Mouse (Mus musculus) liver, adult 2 months (tissue): ENCODE results near the gene Ube2k. TPM values are rescaled to one million over a fixed set of nuclear protein-coding genes. Genes with fewer than 3 reads are reported as not detected.

Experiments used
- DNase-seq: peaks from one replicate; pipeline ENCODE4 v3.0.0-alpha.2; 2011; ENCODE audit warnings: low read depth, low spot score; ENCODE audit errors: extremely low read depth
- H3K27ac ChIP-seq: fragments of 200-500 bp; replicated peaks from 2 replicates; pipeline ENCODE4 v1.5.1; 2012; ENCODE audit warnings: low read depth, mild to moderate bottlenecking, control low read depth, inconsistent platforms, low read length; ENCODE audit not compliant: insufficient read depth
- H3K27me3 ChIP-seq: fragments of 200-500 bp; 2 replicates; pipeline ENCODE4 v1.6.1; 2012; ENCODE audit warnings: mild to moderate bottlenecking, moderate library complexity, low read length, inconsistent platforms; ENCODE audit not compliant: control insufficient read depth, insufficient read depth
- H3K36me3 ChIP-seq: fragments of 200-500 bp; 2 replicates; pipeline ENCODE4 v1.6.1; 2012; ENCODE audit warnings: low read length, inconsistent platforms; ENCODE audit not compliant: control insufficient read depth, insufficient read depth
- H3K4me1 ChIP-seq: fragments of 200-500 bp; 2 replicates; pipeline ENCODE4 v1.6.1; 2011; ENCODE audit warnings: low read length; ENCODE audit not compliant: control insufficient read depth, insufficient read depth
- H3K4me3 ChIP-seq: fragments of 200-500 bp; 2 replicates; pipeline ENCODE4 v1.5.1; 2011; ENCODE audit warnings: low read depth, mild to moderate bottlenecking, control low read depth, low read length, moderate library complexity; ENCODE audit not compliant: insufficient read depth
- H3K79me2 ChIP-seq: fragments of 200-500 bp; 2 replicates; pipeline ENCODE4 v1.6.1; 2012; ENCODE audit warnings: inconsistent platforms, mild to moderate bottlenecking, low read length, moderate library complexity; ENCODE audit not compliant: control insufficient read depth, insufficient read depth
- H3K9ac ChIP-seq: fragments of 200-500 bp; 2 replicates; pipeline ENCODE4 v1.6.1; 2012; ENCODE audit warnings: low read depth, mild to moderate bottlenecking, control low read depth, inconsistent platforms, low read length
- CTCF ChIP-seq: fragments of 200-500 bp; IDR thresholded peaks from 2 replicates; pipeline ENCODE4 v1.5.1; 2011; ENCODE audit warnings: low read depth, low read length, control low read depth
- POLR2A ChIP-seq: fragments of 200-500 bp; IDR thresholded peaks from 2 replicates; pipeline ENCODE4 v1.6.1; 2011; ENCODE audit warnings: low read length, control low read depth; ENCODE audit not compliant: insufficient read depth; ENCODE audit errors: extremely low read depth
- WGBS: fragments of 180-500 bp; shearing (Covaris S2); methylation state at CpG from one replicate; pipeline ENCODE4 v1.1.7; 2018; 5-methylcytosine and 5-hydroxymethylcytosine counted together
- polyA plus RNA-seq: library from polyadenylated mRNA; depleted of rRNA; stranded (reverse); fragments of >200 nt; gene quantifications from 2 replicates; pipeline ENCODE4 v1.2.3, GENCODE M21; 2012
- total RNA-seq: library from RNA; depleted of rRNA; stranded (reverse); fragments of >200 nt; gene quantifications from 2 replicates; pipeline ENCODE4 v1.2.3, GENCODE M21; 2014

The Ube2k gene
- total and polyA plus RNA-seq, 2 experiments, result 14.0 to 20.7 TPM

- TF ChIP-seq CTCF (no peak), POLR2A (no peak)
- Histone ChIP-seq H3K27me3 (no peaks in the 10 kb centered on the region), H3K36me3 (peaks cover 35% of the 10 kb centered on the region), H3K27ac (no peak overlapping the region), H3K4me3 (no peak overlapping the region), H3K4me1 (no peaks in the 10 kb centered on the region), H3K9ac (no peak overlapping the region), H3K79me2 (peaks cover 5% of the 10 kb centered on the region; the same call in 1 of the 2 replicates)
- no peak for DNase-seq
- WGBS, result 79% methylated on average over 2 of the region's 2 CpGs
Measured at GRCm38 (mm10) chr5:65592421-65592820, 55.4 kb downstream of the Ube2k start.

GRCm38 (mm10) chr5:65599681-65600080 is 62.6 kb downstream of the Ube2k start:
- H3K4me1 ChIP-seq, result peaks cover 10% of the 10 kb centered on the region; the same call in 1 of the 2 replicates
- H3K9ac ChIP-seq, result no peak overlapping the region
- H3K79me2 ChIP-seq, result peaks cover 8% of the 10 kb centered on the region; the same call in 1 of the 2 replicates
- H3K27me3 ChIP-seq, result no peaks in the 10 kb centered on the region
- peaks cover 15% of the 10 kb centered on the region for H3K36me3 ChIP-seq
- no peak overlapping the region for H3K27ac ChIP-seq
- H3K4me3 ChIP-seq, result no peak overlapping the region
- whole genome bisulfite sequencing, result 25% methylated on average over 7 of the region's 7 CpGs
- TF ChIP-seq POLR2A, result no peak
- no peak for TF ChIP-seq CTCF
- peak; percentile 90 for DNase-seq

DNA sequence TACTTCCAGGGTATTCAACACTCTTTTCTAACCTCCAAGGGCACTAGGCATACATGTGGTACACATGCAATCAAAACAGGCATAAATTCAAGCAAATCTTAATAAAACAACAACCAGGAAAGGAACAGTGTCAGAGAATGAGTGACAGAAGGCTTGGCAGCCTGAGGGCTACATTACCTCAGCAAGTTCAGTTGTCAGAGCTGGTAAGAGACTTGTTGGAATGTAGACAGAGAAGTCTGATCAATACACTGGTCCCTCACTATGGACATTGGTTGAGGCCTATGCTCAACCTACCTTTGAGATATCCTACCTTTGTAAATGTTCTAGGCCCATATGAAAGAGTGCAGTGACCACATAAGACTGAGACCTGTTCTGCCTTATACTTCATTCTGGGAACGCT is 69.8 kb downstream of the Ube2k start:
- Histone ChIP-seq H3K9ac (no peak overlapping the region), H3K27ac (no peak overlapping the region), H3K79me2 (no peaks in the 10 kb centered on the region), H3K36me3 (peaks cover 5% of the 10 kb centered on the region), H3K4me3 (no peak overlapping the region), H3K27me3 (no peaks in the 10 kb centered on the region), H3K4me1 (peaks cover 10% of the 10 kb centered on the region)
- peak; percentile 68 for DNase-seq
- WGBS, result 91% methylated on average over 1 of the region's 1 CpGs
- TF ChIP-seq CTCF (no peak), POLR2A (no peak)

GRCm38 (mm10) chr5:65609769-65610168 is 72.7 kb downstream of the Ube2k start:
- Histone ChIP-seq H3K36me3 (peaks cover 9% of the 10 kb centered on the region), H3K4me3 (no peak overlapping the region), H3K4me1 (peaks cover 16% of the 10 kb centered on the region), H3K79me2 (0 out of 2 replicates have a peak, but pooled peaks cover 2% of the 10 kb centered on the region), H3K27me3 (no peaks in the 10 kb centered on the region), H3K27ac (peak overlapping the region; percentile 52; the same call in 1 of the 2 replicates), H3K9ac (no peak overlapping the region)
- TF ChIP-seq CTCF, result no peak
- no peak for TF ChIP-seq POLR2A
- peak; percentile 90 for DNase-seq
- 15% methylated on average over 5 of the region's 5 CpGs for WGBS

DNA sequence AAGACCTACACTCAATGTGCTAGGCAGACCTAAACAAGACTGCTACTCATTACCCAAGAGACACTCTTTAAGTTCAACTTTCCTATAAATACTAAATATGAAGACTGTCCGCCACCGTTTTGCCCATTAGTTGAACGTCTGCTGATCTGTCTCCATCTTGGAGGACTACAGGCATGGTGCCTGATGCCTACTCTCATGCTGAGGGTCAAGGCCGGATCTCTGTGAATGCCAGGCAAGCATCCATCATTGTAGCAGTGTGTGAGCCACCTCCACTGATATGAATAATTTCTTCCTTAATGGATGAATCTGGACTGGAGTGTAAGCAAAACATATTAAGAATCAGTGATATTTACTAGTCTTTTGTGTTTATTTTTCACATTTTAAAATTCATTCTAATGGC is 73.5 kb downstream of the Ube2k start:
- Histone ChIP-seq H3K4me1 (peaks cover 16% of the 10 kb centered on the region), H3K4me3 (no peak overlapping the region), H3K9ac (no peak overlapping the region), H3K79me2 (0 out of 2 replicates have a peak, but pooled peaks cover 5% of the 10 kb centered on the region), H3K36me3 (peaks cover 14% of the 10 kb centered on the region), H3K27ac (no peak overlapping the region), H3K27me3 (no peaks in the 10 kb centered on the region)
- no peak for TF ChIP-seq CTCF
- no peak for TF ChIP-seq POLR2A
- WGBS, result 79% methylated on average over 4 of the region's 4 CpGs
- DNase-seq, result no peak

- Histone ChIP-seq H3K4me3 (no peak overlapping the region), H3K27me3 (no peaks in the 10 kb centered on the region), H3K36me3 (peaks cover 25% of the 10 kb centered on the region), H3K79me2 (peaks cover 10% of the 10 kb centered on the region; the same call in 1 of the 2 replicates), H3K9ac (no peak overlapping the region), H3K4me1 (peaks cover 12% of the 10 kb centered on the region), H3K27ac (no peak overlapping the region)
- DNase-seq, result peak; percentile 55
- 64% methylated on average over 9 of the region's 9 CpGs for WGBS
- no peak for TF ChIP-seq CTCF
- no peak for TF ChIP-seq POLR2A
Measured at GRCm38 (mm10) chr5:65613152-65613924, 76.3 kb downstream of the Ube2k start.
